Mouse (Mus musculus): ENCODE measurements around the gene Dennd1a.

DNA sequence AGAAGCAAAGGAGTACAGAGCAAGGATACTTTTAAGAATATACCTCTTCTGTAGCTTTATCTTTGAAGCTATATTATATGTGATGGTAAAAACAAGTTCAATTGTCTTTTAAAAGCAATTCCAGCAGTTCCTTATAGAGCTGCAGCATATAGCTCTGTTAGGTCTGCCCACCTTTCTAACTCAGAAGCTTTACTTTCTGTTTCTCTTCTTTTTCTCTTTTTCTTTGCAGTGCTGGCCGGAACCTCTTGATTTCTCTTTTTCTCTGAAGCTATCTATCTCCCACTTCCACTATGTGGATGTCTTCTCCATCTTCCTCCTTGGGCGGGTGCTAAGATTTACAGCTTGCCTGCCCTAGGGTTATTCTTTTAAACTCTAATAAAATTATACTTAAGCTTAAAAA lies 12.2 kb downstream of the Dennd1a start:
- TF ChIP-seq CTCF (IDR thresholded peaks at IDR 0.05; ENCODE audit: insufficient read depth, low read length) (no peak), POLR2A (IDR thresholded peaks at IDR 0.05; ENCODE audit: borderline replicate concordance, extremely low read depth, low read depth, low read length) (no peak)
